Mouse (Mus musculus) embryonic facial prominence, embryonic 11.5 days (tissue): ENCODE results near the gene Map2k3. TPM values are rescaled to one million over a fixed set of nuclear protein-coding genes. Genes with fewer than 3 reads are reported as not detected.
A peak's percentile ranks its signal among the peaks of the same experiment; 100 is the strongest.

Experiments used
- ATAC-seq: fragments of 200-750 bp; cut with Nextera tagmentation; replicated peaks from 2 replicates; pipeline ENCODE4 v1.8.0; 2017; ENCODE audit warnings: low read depth; ENCODE audit not compliant: insufficient number of reproducible peaks, low FRiP score, low TSS enrichment
- DNase-seq: peaks from one replicate; pipeline ENCODE4 v3.0.0-alpha.2; 2015; ENCODE audit warnings: low spot score
- H3K27ac ChIP-seq: fragments of 300-500 bp; sonication (generic); replicated peaks from 2 replicates; pipeline ENCODE4 v1.5.1; 2014; ENCODE audit warnings: mild to moderate bottlenecking, low read depth, low read length, control low read depth
- H3K27me3 ChIP-seq: fragments of 300-500 bp; sonication (generic); 2 replicates; pipeline ENCODE4 v1.6.1; 2014; ENCODE audit warnings: mild to moderate bottlenecking, low read length, moderate library complexity, mixed read lengths; ENCODE audit not compliant: control insufficient read depth, insufficient read depth
- H3K36me3 ChIP-seq: fragments of 300-500 bp; sonication (generic); replicated peaks from 2 replicates; pipeline ENCODE4 v1.6.1; 2014; ENCODE audit warnings: low read depth, mild to moderate bottlenecking, low read length, moderate library complexity, mixed read lengths; ENCODE audit not compliant: control insufficient read depth, insufficient read depth
- H3K4me1 ChIP-seq: fragments of 300-500 bp; sonication (generic); 2 replicates; pipeline ENCODE4 v1.6.1; 2014; ENCODE audit warnings: low read length, mixed read lengths; ENCODE audit not compliant: control insufficient read depth, insufficient read depth
- H3K4me2 ChIP-seq: fragments of 300-500 bp; sonication (generic); 2 replicates; pipeline ENCODE4 v1.6.1; 2014; ENCODE audit warnings: low read depth, mild to moderate bottlenecking, control low read depth, low read length, moderate library complexity
- H3K4me3 ChIP-seq: fragments of 300-500 bp; sonication (generic); 2 replicates; pipeline ENCODE4 v1.5.1; 2014; ENCODE audit warnings: low read depth, low read length, control low read depth
- H3K9ac ChIP-seq: fragments of 300-500 bp; sonication (generic); replicated peaks from 2 replicates; pipeline ENCODE4 v1.6.1; 2014; ENCODE audit warnings: mild to moderate bottlenecking, control low read depth, low read length
- H3K9me3 ChIP-seq: fragments of 300-500 bp; sonication (generic); replicated peaks from 2 replicates; pipeline ENCODE4 v1.6.1; 2016; ENCODE audit warnings: mild to moderate bottlenecking, low read length, inconsistent platforms, mixed read lengths; ENCODE audit not compliant: control insufficient read depth
- WGBS: fragments of 180-500 bp; shearing (Covaris S2); extraction: QIAGEN DNeasy Blood & Tissue Kit; methylation state at CpG from one replicate; pipeline ENCODE4 v1.1.7; 2014; 5-methylcytosine and 5-hydroxymethylcytosine counted together
- polyA plus RNA-seq: library from polyadenylated mRNA; unstranded; fragments of >200 nt; fragmentation: Nextera tagmentation; extraction: Ambion mirVana; gene quantifications from 2 replicates; pipeline ENCODE4 v1.2.1, GENCODE M21; 2014

Gene Map2k3
- polyA plus RNA-seq, 1 experiment from 2014 or later, result 50.4 TPM

DNA sequence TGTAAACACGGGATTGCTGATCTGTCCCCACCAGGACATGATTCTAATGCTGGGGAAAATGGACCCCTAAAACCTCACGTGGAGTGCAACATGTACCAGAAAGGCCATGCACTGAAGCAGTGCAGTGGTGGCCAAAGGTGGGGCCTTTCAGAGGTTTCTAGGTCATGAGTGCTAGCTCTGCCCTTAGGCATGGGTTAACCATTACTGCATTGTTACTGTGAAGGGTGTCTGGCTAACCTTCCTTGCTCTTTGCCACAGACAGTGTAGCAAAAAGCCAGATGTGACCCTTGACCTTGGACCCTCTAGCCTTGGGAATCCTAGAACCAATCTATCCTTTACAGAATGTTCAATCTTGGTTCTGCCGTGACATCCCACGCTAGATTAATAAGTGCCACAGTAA, 29.3 kb upstream of the Map2k3 start:
- WGBS, result 34% methylated on average over 4 of the region's 4 CpGs
- Histone ChIP-seq H3K27me3 (no peaks in the 10 kb centered on the region), H3K4me1 (no peaks in the 10 kb centered on the region), H3K9ac (no peak overlapping the region), H3K9me3 (no peaks in the 10 kb centered on the region), H3K4me3 (no peak overlapping the region), H3K4me2 (no peak overlapping the region), H3K27ac (no peak overlapping the region), H3K36me3 (peaks cover 7% of the 10 kb centered on the region; the same call in 1 of the 2 replicates)
- DNase-seq, result no peak
- ATAC-seq, result no peak

DNA sequence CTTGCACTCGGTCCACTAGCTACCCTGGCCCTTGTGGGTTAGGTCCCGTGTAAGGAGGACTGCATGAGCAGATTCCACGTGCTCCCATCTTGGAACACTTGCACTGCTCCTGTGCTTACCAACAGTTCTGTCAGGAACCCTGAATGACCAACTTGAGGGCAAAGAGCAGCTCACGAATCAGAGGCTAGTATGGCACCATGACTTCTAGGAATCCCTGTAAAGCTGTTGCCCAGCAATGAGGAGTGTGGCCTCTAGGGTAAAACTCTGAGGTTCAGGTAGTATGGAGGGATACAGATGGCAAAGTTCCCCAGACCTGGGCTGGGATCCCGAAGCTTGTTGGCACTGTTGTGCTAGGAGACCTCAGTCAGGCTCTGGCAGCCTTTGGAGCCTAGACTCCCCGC, 28.2 kb upstream of the Map2k3 start:
- 88% methylated on average over 6 of the region's 6 CpGs for WGBS

DNA sequence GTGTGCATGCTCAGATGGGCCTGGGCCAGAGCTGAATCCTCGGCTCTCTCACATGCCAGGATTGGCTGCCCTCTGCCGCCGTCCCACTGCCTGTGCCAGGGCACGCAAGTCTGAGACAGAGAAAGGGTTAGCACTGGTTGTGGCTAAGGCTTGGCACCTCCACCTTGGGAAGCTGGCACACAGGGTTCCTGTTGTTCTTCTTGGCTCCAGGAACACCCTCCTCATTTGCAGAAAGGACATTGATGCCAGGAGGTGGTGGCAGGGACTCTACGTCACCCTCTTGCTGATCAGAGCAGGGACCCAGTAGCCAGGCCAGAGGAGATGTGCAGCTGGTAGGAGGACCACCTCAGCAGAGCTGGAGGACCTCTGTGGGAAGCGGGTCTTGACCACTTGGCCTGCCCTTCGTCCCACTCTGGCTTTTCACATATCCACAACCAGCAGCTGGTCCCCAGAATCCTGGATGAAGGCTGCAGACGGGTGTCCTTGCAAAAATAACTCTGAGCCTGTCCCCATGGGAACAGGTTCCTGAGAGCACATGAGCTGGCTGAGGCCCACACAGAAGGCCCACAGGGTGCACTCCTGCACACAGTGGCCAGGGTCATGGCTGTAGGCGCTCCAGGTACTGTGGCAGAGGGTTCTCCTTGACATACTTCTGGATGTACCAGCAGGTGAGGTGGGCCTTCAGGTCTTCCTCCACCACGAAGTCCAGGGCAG, 26.3 kb upstream of the Map2k3 start:
- Histone ChIP-seq H3K27ac (no peak overlapping the region), H3K4me3 (no peak overlapping the region), H3K36me3 (peaks cover 7% of the 10 kb centered on the region; the same call in 1 of the 2 replicates), H3K9me3 (no peaks in the 10 kb centered on the region), H3K4me1 (no peaks in the 10 kb centered on the region), H3K27me3 (no peaks in the 10 kb centered on the region), H3K9ac (no peak overlapping the region), H3K4me2 (no peak overlapping the region)
- ATAC-seq (no peak), DNase-seq (no peak)
- WGBS, result 91% methylated on average over 10 of the region's 10 CpGs

More for the DNA sequence above, 28.2 kb upstream of the Map2k3 start:
- Histone ChIP-seq H3K4me1 (no peaks in the 10 kb centered on the region), H3K4me3 (no peak overlapping the region), H3K36me3 (peaks cover 7% of the 10 kb centered on the region; the same call in 1 of the 2 replicates), H3K9me3 (no peaks in the 10 kb centered on the region), H3K4me2 (no peak overlapping the region), H3K27ac (no peak overlapping the region), H3K9ac (no peak overlapping the region), H3K27me3 (no peaks in the 10 kb centered on the region)
- no peak for DNase-seq
- no peak for ATAC-seq

DNA sequence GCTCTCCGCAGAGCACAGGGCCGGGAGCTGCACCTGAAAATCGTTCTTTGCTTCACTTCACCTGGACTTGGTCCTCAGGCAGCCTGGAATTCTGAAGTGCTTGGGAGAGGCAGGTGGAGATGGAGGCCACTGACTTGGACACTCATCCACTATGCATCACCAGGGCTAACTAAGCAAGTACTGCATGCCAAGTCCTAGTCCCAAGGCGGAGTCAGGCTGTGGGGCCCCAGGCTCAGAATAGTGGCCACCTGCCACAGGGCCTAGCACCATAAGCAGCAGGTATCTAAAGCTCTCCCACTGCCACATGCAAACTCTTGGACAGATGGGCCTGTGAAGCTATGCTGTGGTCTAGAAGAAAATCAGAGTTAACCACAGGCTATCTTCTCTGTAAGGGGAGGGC, 25.4 kb upstream of the Map2k3 start:
- WGBS, result 94% methylated on average over 4 of the region's 4 CpGs

DNA sequence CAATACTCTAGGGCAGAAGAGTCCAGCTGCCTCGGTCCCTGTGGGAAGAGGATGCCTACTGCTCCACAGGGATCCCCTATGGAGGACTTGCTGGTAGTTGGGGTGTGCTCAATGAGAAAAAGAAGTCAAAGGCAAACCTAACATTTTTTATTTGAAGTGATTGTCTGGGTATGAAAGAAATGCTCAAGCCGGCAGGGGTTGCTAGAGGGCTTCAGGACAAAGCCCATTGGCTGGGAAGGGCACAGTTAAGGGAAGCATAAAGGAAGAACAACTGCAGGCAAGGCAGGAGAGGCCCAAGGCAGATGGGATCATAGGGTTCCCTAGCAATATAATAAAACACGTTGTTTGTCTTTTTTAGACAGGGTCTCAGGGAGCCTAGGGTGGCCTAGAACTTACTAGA, 23.8 kb upstream of the Map2k3 start:
- Histone ChIP-seq H3K4me2 (no peak overlapping the region), H3K27ac (no peak overlapping the region)
- 66% methylated on average over 3 of the region's 3 CpGs for WGBS

More for the DNA sequence above, 25.4 kb upstream of the Map2k3 start:
- Histone ChIP-seq H3K27ac (no peak overlapping the region), H3K4me1 (no peaks in the 10 kb centered on the region), H3K4me2 (no peak overlapping the region), H3K9me3 (no peaks in the 10 kb centered on the region), H3K36me3 (peaks cover 7% of the 10 kb centered on the region; the same call in 1 of the 2 replicates), H3K27me3 (no peaks in the 10 kb centered on the region), H3K4me3 (no peak overlapping the region), H3K9ac (no peak overlapping the region)
- DNase-seq, result no peak
- ATAC-seq, result no peak

DNA sequence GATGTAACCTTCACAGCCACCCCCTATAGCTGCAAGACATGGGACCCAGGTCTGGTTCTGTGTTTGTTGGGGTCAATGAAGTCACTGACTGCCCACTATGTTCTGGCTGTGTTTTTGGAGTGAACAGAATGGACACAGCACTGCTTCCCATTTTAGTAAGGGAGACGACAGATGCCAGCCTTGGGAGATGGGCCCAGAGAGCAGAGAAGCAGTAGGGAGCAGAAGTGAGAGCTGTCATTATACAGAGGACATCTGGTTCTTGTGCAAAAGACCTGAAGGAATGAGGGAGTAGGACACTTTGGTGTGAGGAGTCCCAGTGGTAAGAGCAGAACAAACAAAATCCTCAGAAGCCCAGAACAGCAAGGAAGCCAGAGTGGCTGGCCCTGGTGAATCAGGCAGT, 22.2 kb upstream of the Map2k3 start:
- ATAC-seq (no peak), DNase-seq (no peak)
- Histone ChIP-seq H3K36me3 (peaks cover 7% of the 10 kb centered on the region; the same call in 1 of the 2 replicates), H3K27me3 (no peaks in the 10 kb centered on the region), H3K4me2 (no peak overlapping the region), H3K4me1 (no peaks in the 10 kb centered on the region), H3K9ac (no peak overlapping the region), H3K4me3 (no peak overlapping the region), H3K27ac (no peak overlapping the region), H3K9me3 (no peaks in the 10 kb centered on the region)
- 85% methylated on average over 1 of the region's 1 CpGs for WGBS

More for the DNA sequence above, 23.8 kb upstream of the Map2k3 start:
- no peaks in the 10 kb centered on the region for H3K27me3 ChIP-seq
- DNase-seq, result no peak
- H3K4me1 ChIP-seq, result no peaks in the 10 kb centered on the region
- H3K36me3 ChIP-seq, result peaks cover 7% of the 10 kb centered on the region; the same call in 1 of the 2 replicates
- no peaks in the 10 kb centered on the region for H3K9me3 ChIP-seq
- no peak overlapping the region for H3K9ac ChIP-seq
- H3K4me3 ChIP-seq, result no peak overlapping the region
- ATAC-seq, result no peak

DNA sequence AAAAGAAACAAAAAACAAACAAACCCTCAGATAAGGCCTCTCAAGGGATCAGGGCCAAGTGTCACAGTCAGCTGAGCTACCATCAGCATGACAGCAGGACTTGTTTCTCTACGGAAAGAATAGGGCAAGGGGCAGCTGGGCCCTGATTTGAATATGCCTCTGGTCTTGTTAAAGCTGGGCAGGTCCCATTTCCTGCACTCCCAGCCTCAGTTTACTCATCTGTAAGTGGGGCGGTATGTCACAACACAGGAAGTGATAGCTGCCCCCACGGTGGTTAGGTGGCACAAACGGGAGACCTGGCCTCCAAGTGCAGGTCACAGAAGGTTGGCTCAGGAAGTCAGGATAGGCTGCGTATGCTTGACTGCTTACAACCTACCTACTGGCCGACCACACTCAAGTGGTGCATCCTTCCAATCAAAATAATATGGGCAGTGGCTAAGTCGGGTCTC, 19.3 kb upstream of the Map2k3 start:
- Histone ChIP-seq H3K36me3 (no peaks in the 10 kb centered on the region), H3K27me3 (no peaks in the 10 kb centered on the region), H3K9me3 (no peaks in the 10 kb centered on the region), H3K27ac (no peak overlapping the region), H3K4me1 (no peaks in the 10 kb centered on the region), H3K4me3 (peak overlapping the region; percentile 82), H3K4me2 (peak overlapping the region; percentile 67), H3K9ac (peak overlapping the region; percentile 81)
- DNase-seq (no peak), ATAC-seq (no peak)
- WGBS, result 28% methylated on average over 7 of the region's 7 CpGs
